Mouse (Mus musculus): ENCODE results near the gene Gm45753.

The Gm45753 gene

GRCm38 (mm10) chr8:45269056-45269455, 39.2 kb downstream of the Gm45753 start:
- DNase-seq = no peak

DNA sequence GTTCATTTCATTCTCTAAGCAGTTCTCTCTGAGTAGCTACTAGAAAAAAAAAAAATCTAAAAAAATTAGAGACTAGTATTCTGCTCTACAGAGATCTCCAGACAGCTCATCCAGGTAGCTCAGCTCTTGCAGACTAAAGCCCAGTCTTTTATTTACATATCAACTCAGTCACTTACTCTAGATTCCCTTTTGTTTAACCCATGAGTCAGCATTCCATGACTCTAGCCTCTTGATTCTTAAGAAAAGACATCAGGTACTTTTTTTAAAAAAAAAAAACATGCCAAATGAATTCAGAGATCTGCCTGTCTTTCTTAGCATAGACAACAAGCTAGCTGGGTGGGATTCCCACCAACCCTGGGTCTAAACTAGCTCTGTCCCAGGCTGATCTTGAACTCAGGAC, 39.8 kb downstream of the Gm45753 start:
- DNase-seq = no peak

- DNase-seq = no peak
Measured at GRCm38 (mm10) chr8:45267611-45268391, 40.5 kb downstream of the Gm45753 start.

GRCm38 (mm10) chr8:45266993-45267392, 41.3 kb downstream of the Gm45753 start:
- DNase-seq = no peak

- no peak for DNase-seq
Measured at GRCm38 (mm10) chr8:45264918-45265317, 43.3 kb downstream of the Gm45753 start.

DNA sequence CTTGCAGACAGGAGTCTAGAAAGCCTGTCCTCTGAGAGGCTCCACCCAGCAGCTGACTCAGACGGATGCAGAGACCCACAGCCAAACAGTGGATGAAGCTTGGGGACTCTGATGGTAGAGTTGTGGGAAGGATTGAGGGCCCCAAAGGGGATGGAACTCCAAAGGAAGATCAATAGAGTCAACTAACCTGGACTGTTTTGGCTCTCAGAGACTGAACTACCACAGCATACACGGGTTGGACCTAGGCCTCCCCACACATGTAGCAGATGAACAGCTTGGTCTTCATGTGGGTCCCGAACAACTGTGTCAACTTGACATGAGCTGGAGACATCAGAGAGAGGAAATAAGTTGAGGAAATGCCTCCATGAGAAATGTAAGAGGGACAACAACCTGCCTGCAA, 45.4 kb downstream of the Gm45753 start:
- no peak for DNase-seq

DNA sequence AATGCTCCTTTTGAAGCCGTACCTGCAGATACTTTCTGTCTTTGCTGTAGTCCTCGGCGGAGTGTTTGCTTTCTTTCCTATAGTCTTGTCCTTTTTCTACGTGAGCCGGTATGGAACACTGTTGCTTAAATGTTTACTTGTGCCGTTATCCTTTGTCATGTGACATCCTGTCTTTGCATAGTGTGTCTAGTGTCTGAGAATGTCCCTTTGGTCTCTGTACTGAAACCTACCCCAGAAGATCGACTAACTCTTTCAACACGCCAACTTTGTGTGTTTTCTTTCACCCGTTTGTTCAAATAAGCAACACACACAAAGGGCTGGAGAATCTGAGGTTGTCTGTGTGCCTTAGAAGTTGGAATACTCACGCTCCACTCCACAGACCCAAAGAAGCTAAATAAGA, 46.3 kb downstream of the Gm45753 start, which contains the start of gene F11:
TSS of gene F11 (minus strand) at position 112 of the 400 bp plus-strand sequence.
- no peak for DNase-seq

GRCm38 (mm10) chr8:45258421-45258820, 49.8 kb downstream of the Gm45753 start:
- DNase-seq = no peak

DNA sequence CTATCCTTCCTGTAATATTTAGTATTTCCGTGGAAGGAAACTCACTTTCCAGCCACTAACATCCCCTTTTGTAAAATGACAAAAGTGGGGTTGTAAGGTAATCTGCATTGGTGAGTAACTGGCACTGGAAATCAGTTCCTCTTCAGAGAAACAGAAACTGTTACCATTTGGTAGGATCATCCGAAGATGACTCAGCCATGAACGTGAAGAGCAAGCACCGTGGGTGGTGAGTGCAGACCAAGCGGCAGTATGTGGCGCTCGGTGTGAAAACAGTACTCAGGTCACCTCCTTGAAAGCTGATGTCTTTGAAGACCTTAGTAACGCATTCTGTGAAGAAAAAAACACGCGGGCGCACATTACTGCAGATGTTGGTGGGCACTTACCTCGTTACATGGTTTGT, 53.2 kb downstream of the Gm45753 start:
- DNase-seq = no peak

- no peak for DNase-seq
Measured at GRCm38 (mm10) chr8:45254194-45254842, 53.9 kb downstream of the Gm45753 start.

DNA sequence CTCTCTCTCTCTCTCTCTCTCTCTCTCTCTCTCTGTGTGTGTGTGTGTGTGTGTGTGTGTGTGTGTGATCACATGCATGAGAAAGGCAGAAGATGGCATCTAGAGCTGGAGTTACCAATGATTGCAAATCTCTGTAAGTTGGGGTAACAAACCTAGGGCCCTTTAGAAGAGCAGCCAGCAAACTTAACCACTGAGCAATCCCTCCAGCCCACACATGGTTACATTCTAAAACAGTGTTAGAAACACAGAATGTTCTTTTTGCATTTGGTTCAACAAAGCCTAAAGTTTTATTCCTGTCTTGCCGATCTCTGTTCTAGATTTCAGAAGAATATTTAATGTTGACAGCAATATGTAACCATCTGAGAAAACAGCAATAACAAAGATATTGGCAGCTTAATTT, 54.7 kb downstream of the Gm45753 start:
- DNase-seq = no peak

DNA sequence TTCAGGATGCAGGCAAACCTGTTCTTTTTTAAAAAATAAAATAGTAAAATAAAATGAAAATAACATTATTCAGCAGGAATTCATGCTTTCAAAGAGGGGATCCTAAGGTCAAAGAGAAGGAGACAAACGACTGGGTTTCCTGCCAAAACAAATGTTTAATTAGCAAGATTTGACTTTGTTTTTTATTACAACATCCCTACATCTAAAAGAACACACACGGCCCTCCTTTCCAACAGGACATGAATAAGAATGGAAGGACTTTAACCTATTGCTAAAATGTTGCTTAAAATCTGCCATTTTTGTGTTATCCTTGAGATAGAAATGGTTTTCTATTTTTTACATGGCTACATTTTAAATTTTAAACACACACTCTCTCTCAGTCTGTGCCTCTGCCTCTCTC, 55.2 kb downstream of the Gm45753 start:
- DNase-seq = no peak

DNA sequence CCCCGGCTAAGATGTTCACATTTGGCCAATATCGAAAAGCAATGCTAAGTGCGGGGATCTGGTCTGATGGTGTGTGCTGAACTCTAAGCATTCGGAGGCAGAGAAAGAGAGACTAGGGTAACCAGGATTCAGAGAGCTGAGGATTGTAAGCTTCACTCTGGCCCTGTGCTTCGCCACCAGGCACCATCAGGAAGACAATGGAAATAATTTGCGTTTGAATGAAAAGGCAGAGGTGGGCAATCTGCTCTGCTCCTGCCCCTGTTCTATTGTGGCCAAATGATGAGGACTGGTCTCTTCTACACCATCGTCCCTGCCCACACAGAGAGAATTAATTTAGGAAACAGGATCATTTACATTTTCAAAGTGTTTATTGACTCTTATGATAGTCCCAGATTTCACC, 62.0 kb downstream of the Gm45753 start:
- no peak for DNase-seq

GRCm38 (mm10) chr8:45239363-45239762, 68.9 kb downstream of the Gm45753 start:
- DNase-seq = no peak

DNA sequence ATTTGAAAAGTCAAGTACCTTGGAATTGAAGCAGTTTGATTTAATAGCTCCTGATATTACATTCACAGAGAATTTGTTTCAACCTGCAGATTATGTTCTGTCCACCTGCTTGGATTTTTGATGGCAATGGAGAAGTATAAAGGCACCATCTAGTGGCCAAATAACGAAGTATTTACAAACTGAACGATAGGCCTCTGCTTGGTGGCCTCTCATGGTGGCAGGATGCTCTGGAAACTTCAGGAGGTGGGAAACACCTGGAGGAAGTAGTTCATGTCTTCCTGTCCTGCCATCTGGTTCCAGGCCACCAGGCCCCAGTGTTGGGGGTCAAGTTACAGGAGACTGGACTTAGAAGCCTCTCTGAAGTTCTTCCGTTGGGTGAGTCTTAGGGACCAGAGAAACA, 70.0 kb downstream of the Gm45753 start:
- peak; percentile 37 for DNase-seq

GRCm38 (mm10) chr8:45236164-45236912, 71.9 kb downstream of the Gm45753 start:
- peak; percentile 21 for DNase-seq

DNA sequence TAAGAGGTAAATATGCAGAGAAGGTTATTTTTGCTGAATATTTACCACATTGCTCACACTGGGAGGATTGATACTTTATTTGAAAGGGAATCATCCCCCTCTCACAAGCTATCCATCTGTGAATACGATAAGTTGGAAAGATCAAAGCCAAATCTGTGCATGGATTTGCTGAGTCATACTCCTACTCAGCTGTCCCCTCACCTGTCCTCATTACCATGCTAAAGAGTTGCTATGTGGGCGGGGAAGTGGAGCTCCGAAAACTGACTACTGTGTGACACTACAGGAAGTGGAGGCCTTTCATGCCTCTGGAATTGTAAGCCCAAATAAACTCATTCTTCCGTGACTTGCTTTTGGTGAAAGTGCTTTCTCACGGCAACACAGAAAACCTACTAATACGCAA, 73.0 kb downstream of the Gm45753 start:
- DNase-seq = no peak

- no peak for DNase-seq
Measured at GRCm38 (mm10) chr8:45233256-45233655, 75.0 kb downstream of the Gm45753 start.
